Comparison of ENCODE assay signal across 10 mouse cellular contexts in genomic region chr10:80412656-80413541, GRCm38 (mm10). TPM values are rescaled to one million over a fixed set of nuclear protein-coding genes. Genes with fewer than 3 reads are reported as not detected.
DNase-seq lines count a peak whose midpoint lies in the region; ATAC-seq lines count a peak whose summit lies in the region.
"Had no signal": no experiment of that assay in that cellular context is flagged by ENCODE, and none has a peak within 500 bp of the region (broad histone marks: within the 10 kb centered on the region; RNA-seq: fewer than 3 reads in every experiment).

No protein-coding gene starts in this region.

- no peak overlapping the region for H3K9ac ChIP-seq in intestine, embryonic 16.5 days (ENCODE audit: low read depth, low read length)
- H3K9ac ChIP-seq in intestine, embryonic 15.5 days, result no peak overlapping the region
- H3K9ac ChIP-seq: embryonic facial prominence, embryonic 15.5 days; liver, embryonic 13.5 days had no signal

- peaks cover 51% of the 10 kb centered on the region for H3K36me3 ChIP-seq in intestine, embryonic 16.5 days (ENCODE audit: control insufficient read depth, insufficient read depth, low read length)
- peaks cover 79% of the 10 kb centered on the region for H3K36me3 ChIP-seq in intestine, embryonic 15.5 days

- no peak overlapping the region for H3K4me3 ChIP-seq in intestine, embryonic 16.5 days (ENCODE audit: low read length)
- no peak overlapping the region for H3K4me3 ChIP-seq in intestine, embryonic 15.5 days (replicated peaks)
- H3K4me3 ChIP-seq: embryonic facial prominence, embryonic 15.5 days; liver, embryonic 13.5 days had no signal

- H3K27ac ChIP-seq in intestine, embryonic 16.5 days (ENCODE audit: low read length), result 0 out of 2 replicates have a peak overlapping the region, but pooled peaks have one; percentile 6
- no peak overlapping the region for H3K27ac ChIP-seq in intestine, embryonic 15.5 days
- H3K27ac ChIP-seq: embryonic facial prominence, embryonic 15.5 days; liver, embryonic 13.5 days had no signal

- WGBS in intestine, embryonic 16.5 days, result 82% methylated on average over 44 of the region's 44 CpGs
- WGBS in intestine, embryonic 15.5 days, result 81% methylated on average over 44 of the region's 44 CpGs

- peaks cover under 1% of the 10 kb centered on the region for H3K4me1 ChIP-seq in intestine, embryonic 16.5 days (ENCODE audit: control insufficient read depth, insufficient read depth, low read length)
- H3K4me1 ChIP-seq in intestine, embryonic 15.5 days (replicated peaks), result peaks cover under 1% of the 10 kb centered on the region; the same call in 1 of the 2 replicates

- intact Hi-C loops in gastrocnemius, postnatal 14 days (cut with DNase I; ENCODE audit: low total_unique reads), result no loop called here

- no peak overlapping the region for H3K4me2 ChIP-seq in intestine, embryonic 16.5 days (ENCODE audit: low read depth, low read length)
- H3K4me2 ChIP-seq in intestine, embryonic 15.5 days (replicated peaks), result no peak overlapping the region
- H3K4me2 ChIP-seq: embryonic facial prominence, embryonic 15.5 days; liver, embryonic 13.5 days had no signal

- no peak for ATAC-seq in intestine, embryonic 16.5 days
- no peak for ATAC-seq in intestine, embryonic 15.5 days

- DNase-seq in cerebellum, adult 11 months, result peak; percentile 84
- DNase-seq in gastrocnemius, postnatal 14 days, result peak; percentile 67
- peak; percentile 85 to 89 for DNase-seq in layer of hippocampus, postnatal 10 days (ENCODE audit: low spot score in 2 of 2)
- peak; percentile 52 to 71 for DNase-seq in right cerebral cortex, adult 2 months (ENCODE audit: low spot score in 2 of 2)
- DNase-seq in liver, result no peak
- no peak for DNase-seq in kidney, adult 11 months
- DNase-seq: liver, embryonic 13.5 days had no signal

- H3K9me3 ChIP-seq in intestine, embryonic 16.5 days (ENCODE audit: control insufficient read depth, low read length), result no peaks in the 10 kb centered on the region
- no peaks in the 10 kb centered on the region for H3K9me3 ChIP-seq in intestine, embryonic 15.5 days
- H3K9me3 ChIP-seq: embryonic facial prominence, embryonic 15.5 days; liver, embryonic 13.5 days had no signal

- no peaks in the 10 kb centered on the region for H3K27me3 ChIP-seq in intestine, embryonic 16.5 days (replicated peaks; ENCODE audit: control insufficient read depth, insufficient read depth, low read length)
- no peaks in the 10 kb centered on the region for H3K27me3 ChIP-seq in intestine, embryonic 15.5 days (replicated peaks)
- H3K27me3 ChIP-seq: embryonic facial prominence, embryonic 15.5 days; liver, embryonic 13.5 days had no signal

RNA-seq across cellular contexts. Expression of gene Uqcr11, which starts 6.3 kb away (rescaled TPM):
- 1,179 and 1,252 TPM in 2 replicates for polyA plus RNA-seq in intestine, embryonic 16.5 days (2015; fragmentation: Nextera tagmentation; extraction: Ambion mirVana)
- 890 and 1,161 TPM in 2 replicates for polyA plus RNA-seq in intestine, embryonic 15.5 days (2015; fragmentation: Nextera tagmentation; extraction: Ambion mirVana)
- total RNA-seq in gastrocnemius, postnatal 14 days (2021), result 100 to 1,000 TPM; 793 to 884 TPM
- 100 to 1,000 TPM; 503 to 527 TPM for total RNA-seq in layer of hippocampus, postnatal 10 days (2021)

RNA-seq across cellular contexts. Expression of gene Mbd3, which starts 13.5 kb away (rescaled TPM):
- 133 and 144 TPM in 2 replicates for polyA plus RNA-seq in intestine, embryonic 16.5 days (2015; fragmentation: Nextera tagmentation; extraction: Ambion mirVana)
- 180 and 201 TPM in 2 replicates for polyA plus RNA-seq in intestine, embryonic 15.5 days (2015; fragmentation: Nextera tagmentation; extraction: Ambion mirVana)
- total RNA-seq in gastrocnemius, postnatal 14 days (2021), result 100 to 1,000 TPM in 1 of 2 experiments, 10 to 100 TPM in 1; 81.0 to 102 TPM
- 100 to 1,000 TPM; 119 to 129 TPM for total RNA-seq in layer of hippocampus, postnatal 10 days (2021)

RNA-seq across cellular contexts. Expression of gene Tcf3, which starts 20.5 kb away (rescaled TPM):
- 62.7 and 62.9 TPM in 2 replicates for polyA plus RNA-seq in intestine, embryonic 16.5 days (2015; fragmentation: Nextera tagmentation; extraction: Ambion mirVana)
- polyA plus RNA-seq in intestine, embryonic 15.5 days (2015; fragmentation: Nextera tagmentation; extraction: Ambion mirVana), result 91.7 and 94.2 TPM in 2 replicates
- total RNA-seq in gastrocnemius, postnatal 14 days (2021), result 10 to 100 TPM; 18.1 to 24.6 TPM
- total RNA-seq in layer of hippocampus, postnatal 10 days (2021), result 10 to 100 TPM; 36.1 to 42.9 TPM

RNA-seq across cellular contexts. Expression of gene Mex3d, which starts 25.4 kb away (rescaled TPM):
- 1.9 and 2.7 TPM in 2 replicates for polyA plus RNA-seq in intestine, embryonic 16.5 days (2015; fragmentation: Nextera tagmentation; extraction: Ambion mirVana)
- polyA plus RNA-seq in intestine, embryonic 15.5 days (2015; fragmentation: Nextera tagmentation; extraction: Ambion mirVana), result 5.5 and 6.9 TPM in 2 replicates
- 1 to 10 TPM; 5.2 to 6.0 TPM for total RNA-seq in gastrocnemius, postnatal 14 days (2021)
- 10 to 100 TPM; 33.6 to 36.6 TPM for total RNA-seq in layer of hippocampus, postnatal 10 days (2021)

RNA-seq across cellular contexts. Expression of gene Plk5, which starts 56.6 kb away (rescaled TPM):
- 0.39 and 0.64 TPM in 2 replicates for polyA plus RNA-seq in intestine, embryonic 16.5 days (2015; fragmentation: Nextera tagmentation; extraction: Ambion mirVana)
- polyA plus RNA-seq in intestine, embryonic 15.5 days (2015; fragmentation: Nextera tagmentation; extraction: Ambion mirVana), result 0.32 and 0.63 TPM in 2 replicates
- under 1 TPM; 0.12 to 0.13 TPM for total RNA-seq in gastrocnemius, postnatal 14 days (2021)
- total RNA-seq in layer of hippocampus, postnatal 10 days (2021), result 1 to 10 TPM; 1.7 to 3.8 TPM

Comparison
In these comparisons a context has a peak if more than half of its experiments do, and no peak if none do; other contexts are left out.
1. DNase-seq: peak in cerebellum, adult 11 months (single experiment), gastrocnemius, postnatal 14 days (single experiment), layer of hippocampus, postnatal 10 days (2 of 2) and right cerebral cortex, adult 2 months (2 of 2); none in liver (single experiment) and kidney, adult 11 months (single experiment).